Mouse (Mus musculus) adipocyte (in vitro differentiated cells): Measurements from ENCODE around the gene Xrra1.

ENCODE experiments used
- DNase-seq: peaks from one replicate; pipeline ENCODE4 v3.0.0-alpha.2; 2016; ENCODE audit warnings: low spot score

Gene Xrra1

GRCm38 (mm10) chr7:99851121-99851520 lies 7.8 kb upstream of the Xrra1 start:
- DNase-seq, result no peak

- no peak for DNase-seq
Measured at GRCm38 (mm10) chr7:99851618-99852017, 7.3 kb upstream of the Xrra1 start.

- no peak for DNase-seq
Measured at GRCm38 (mm10) chr7:99853350-99853749, 5.6 kb upstream of the Xrra1 start.

- DNase-seq, result no peak
Measured at GRCm38 (mm10) chr7:99854311-99854710, 4.6 kb upstream of the Xrra1 start.

GRCm38 (mm10) chr7:99856266-99856861 lies 2.6 kb upstream of the Xrra1 start:
- DNase-seq, result no peak

GRCm38 (mm10) chr7:99858175-99858812 lies 622 bp upstream of the Xrra1 start:
- DNase-seq, result no peak

GRCm38 (mm10) chr7:99863362-99863761 lies 4.4 kb downstream of the Xrra1 start, which contains the start of gene Spcs2:
Gene Spcs2, minus strand, starts transcription at chr7:99863462.
- DNase-seq, result no peak

- peak; percentile 30 for DNase-seq
Measured at GRCm38 (mm10) chr7:99864241-99865028, 5.5 kb downstream of the Xrra1 start.

- no peak for DNase-seq
Measured at GRCm38 (mm10) chr7:99865219-99865618, 6.3 kb downstream of the Xrra1 start.

GRCm38 (mm10) chr7:99869296-99869695 lies 10.4 kb downstream of the Xrra1 start:
- no peak for DNase-seq

- no peak for DNase-seq
Measured at GRCm38 (mm10) chr7:99873965-99874364, 15.0 kb downstream of the Xrra1 start.

- no peak for DNase-seq
Measured at GRCm38 (mm10) chr7:99875891-99876290, 17.0 kb downstream of the Xrra1 start.

- DNase-seq, result peak; percentile 84
Measured at GRCm38 (mm10) chr7:99876345-99876744, 17.4 kb downstream of the Xrra1 start.

- no peak for DNase-seq
Measured at GRCm38 (mm10) chr7:99878254-99878653, 19.3 kb downstream of the Xrra1 start.

GRCm38 (mm10) chr7:99887230-99887735 lies 28.4 kb downstream of the Xrra1 start:
- DNase-seq, result no peak

GRCm38 (mm10) chr7:99887743-99888142 lies 28.8 kb downstream of the Xrra1 start:
- no peak for DNase-seq

- no peak for DNase-seq
Measured at GRCm38 (mm10) chr7:99889175-99889880, 30.4 kb downstream of the Xrra1 start.

- DNase-seq, result no peak
Measured at GRCm38 (mm10) chr7:99890168-99890755, 31.3 kb downstream of the Xrra1 start.

GRCm38 (mm10) chr7:99891471-99891870 lies 32.6 kb downstream of the Xrra1 start:
- peak; percentile 15 for DNase-seq

GRCm38 (mm10) chr7:99892351-99892750 lies 33.4 kb downstream of the Xrra1 start:
- no peak for DNase-seq

- DNase-seq, result no peak
Measured at GRCm38 (mm10) chr7:99893967-99894366, 35.1 kb downstream of the Xrra1 start.

GRCm38 (mm10) chr7:99894478-99894877 lies 35.6 kb downstream of the Xrra1 start:
- no peak for DNase-seq
